Mouse (Mus musculus): ENCODE results near the gene Dhx37.

- TF ChIP-seq HCFC1 (IDR thresholded peaks at IDR 0.05; ENCODE audit: borderline replicate concordance, insufficient read depth, low read length) = no peak
- no peak for TF ChIP-seq ZNF384 (IDR thresholded peaks at IDR 0.05; ENCODE audit: low read depth, low read length)
- TF ChIP-seq MAFK (IDR thresholded peaks at IDR 0.05; ENCODE audit: insufficient read depth, low read depth, low read length) = no peak
- TF ChIP-seq CHD2 (IDR thresholded peaks at IDR 0.05; ENCODE audit: low read depth, low read length) = no peak
These were observed 28.0 kb upstream of the Dhx37 start for GRCm38 (mm10) chr5:125461868-125462445.
